Mouse (Mus musculus) central nervous system, embryonic 18 days (tissue): ENCODE results near the gene Slc22a8. TPM values are rescaled to one million over a fixed set of nuclear protein-coding genes. Genes with fewer than 3 reads are reported as not detected.

Experiments
- polyA plus RNA-seq: library from polyadenylated mRNA; depleted of rRNA; stranded (reverse); fragments of >200 nt; gene quantifications from 2 replicates; pipeline ENCODE4 v1.2.3, GENCODE M21; 2012; rRNA removed

The Slc22a8 gene
- polyA plus RNA-seq = 18.5 TPM in 2 replicates

DNA sequence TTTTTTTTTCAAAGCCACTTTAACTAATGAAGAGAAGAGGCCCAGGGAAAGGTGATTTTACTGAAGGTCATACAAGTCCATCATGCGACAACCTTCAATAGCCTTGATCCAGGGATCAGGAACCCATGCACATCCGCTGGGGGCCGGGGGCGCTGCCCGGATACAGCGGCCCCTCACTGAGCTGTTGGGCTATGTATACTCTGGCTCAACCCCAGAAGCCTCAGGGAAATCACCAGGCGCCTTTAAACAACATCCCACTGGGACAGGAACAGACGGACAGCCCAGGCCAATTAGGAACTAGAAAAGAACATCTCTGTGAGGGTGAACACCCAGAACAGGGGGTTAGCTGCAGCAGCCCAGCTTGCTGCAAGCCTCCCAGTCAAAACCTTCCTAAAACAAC lies at the start of gene Slc22a8:
Gene Slc22a8 (plus strand): TSS at position 301 of the 400 bp plus-strand sequence.

GRCm38 (mm10) chr19:8617904-8618303 lies 26.9 kb downstream of the Slc22a8 start, which contains the start of gene Slc22a6:
Slc22a6 (plus strand) TSS chr19:8618039.

Other genes starting within 250 kb of the Slc22a8 start
- gene Slc22a30, start 186.1 kb upstream of the Slc22a8 start, polyA plus RNA-seq = 0.04 TPM in 1 of 2 replicates, not detected in the other
- 8.8 and 12.0 TPM in 2 replicates for gene Slc22a6, start 26.8 kb downstream of the Slc22a8 start, polyA plus RNA-seq
- 11.4 and 16.1 TPM in 2 replicates for gene Chrm1, start 72.5 kb downstream of the Slc22a8 start, polyA plus RNA-seq
- 156 and 158 TPM in 2 replicates for gene Slc3a2, start 132.1 kb downstream of the Slc22a8 start, polyA plus RNA-seq
- 64.1 and 65.4 TPM in 2 replicates for gene Wdr74, start 144.6 kb downstream of the Slc22a8 start, polyA plus RNA-seq
- gene 1700092M07Rik, start 149.5 kb downstream of the Slc22a8 start, polyA plus RNA-seq = 2.1 and 2.2 TPM in 2 replicates
- gene Stx5a, start 150.2 kb downstream of the Slc22a8 start, polyA plus RNA-seq = 115 and 123 TPM in 2 replicates
- 174 and 185 TPM in 2 replicates for gene Nxf1, start 165.8 kb downstream of the Slc22a8 start, polyA plus RNA-seq
- 207 and 209 TPM in 2 replicates for gene Tmem223, start 179.7 kb downstream of the Slc22a8 start, polyA plus RNA-seq
- gene Tmem179b, start 183.2 kb downstream of the Slc22a8 start, polyA plus RNA-seq = 21.0 and 23.1 TPM in 2 replicates
- 25.5 and 26.5 TPM in 2 replicates for gene Taf6l, start 195.2 kb downstream of the Slc22a8 start, polyA plus RNA-seq
- gene Polr2g, start 207.3 kb downstream of the Slc22a8 start, polyA plus RNA-seq = 155 TPM in 2 replicates
- 6.4 and 6.6 TPM in 2 replicates for gene Zbtb3, start 211.3 kb downstream of the Slc22a8 start, polyA plus RNA-seq
- 51.9 and 52.3 TPM in 2 replicates for gene Ttc9c, start 228.1 kb downstream of the Slc22a8 start, polyA plus RNA-seq
- 80.3 and 80.6 TPM in 2 replicates for gene Hnrnpul2, start 228.8 kb downstream of the Slc22a8 start, polyA plus RNA-seq
- gene AC129217.1, start 238.5 kb downstream of the Slc22a8 start, polyA plus RNA-seq = 0.58 TPM in 1 of 2 replicates, not detected in the other
- 100 and 106 TPM in 2 replicates for gene Bscl2, start 246.2 kb downstream of the Slc22a8 start, polyA plus RNA-seq
- gene Gng3, start 247.9 kb downstream of the Slc22a8 start, polyA plus RNA-seq = 313 and 316 TPM in 2 replicates